Mouse (Mus musculus) myocyte (in vitro differentiated cells): ENCODE data around the gene Ccdc86.

ENCODE experiments used
- MYOD1 ChIP-seq, 3 experiments: IDR thresholded peaks; one replicate each; pipeline ENCODE4 v1.6.1; 2011; ENCODE audit warnings: control low read depth in 2 of 3, low read depth in 2 of 3, mild to moderate bottlenecking in 2 of 3, moderate library complexity in 1 of 3; ENCODE audit not compliant: insufficient read length in 2 of 3, control insufficient read depth in 1 of 3
- POLR2A ChIP-seq: IDR thresholded peaks from one replicate; pipeline ENCODE4 v1.6.1; 2011; ENCODE audit warnings: low read depth, mild to moderate bottlenecking, control low read depth, moderate library complexity; ENCODE audit not compliant: insufficient read length

- TF ChIP-seq POLR2A (no peak), MYOD1 (IDR thresholded peaks at IDR 0.05; ENCODE audit: control insufficient read depth in 1 of 3, insufficient read length in 2 of 3, low read depth in 2 of 3) (no peak)
Measured at GRCm38 (mm10) chr19:10988563-10988962, 39.5 kb upstream of the Ccdc86 start.
